Mouse (Mus musculus): ENCODE results near the gene Lpin2. TPM values are rescaled to one million over a fixed set of nuclear protein-coding genes. Genes with fewer than 3 reads are reported as not detected.

Gene Lpin2
- polyA plus RNA-seq, 1 experiment: 30.2 TPM

DNA sequence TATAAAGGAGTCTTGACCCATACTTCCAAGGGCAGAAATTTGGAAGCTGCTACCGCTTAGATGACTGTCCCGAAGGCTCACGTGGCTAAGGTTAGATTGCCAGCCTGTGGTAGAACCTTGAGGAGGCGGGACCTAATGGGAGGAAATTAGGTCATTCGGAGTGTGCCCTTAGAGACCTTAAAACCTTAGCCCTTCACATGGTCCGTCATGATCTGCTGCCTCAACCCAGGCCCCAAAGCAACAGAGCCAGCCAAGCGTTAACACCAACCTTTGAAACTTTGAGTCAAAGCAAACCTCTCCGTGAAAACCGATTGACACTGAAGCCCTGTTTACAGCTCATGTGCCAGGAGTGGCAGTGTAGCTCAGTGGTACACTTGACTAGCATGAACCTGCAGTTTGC lies 100.4 kb downstream of the Lpin2 start:
- no peak for DNase-seq
- H3K4me1 ChIP-seq (ENCODE audit: control insufficient read depth, insufficient read depth, low read length): no peaks in the 10 kb centered on the region
- H3K27me3 ChIP-seq (ENCODE audit: control insufficient read depth, insufficient read depth, low read length): no peaks in the 10 kb centered on the region
- 82% methylated on average over 9 of the region's 9 CpGs for WGBS
- no peak overlapping the region for H3K27ac ChIP-seq (ENCODE audit: insufficient read depth, low read length)
- TF ChIP-seq POLR2A (IDR thresholded peaks at IDR 0.05; ENCODE audit: borderline replicate concordance, insufficient read depth, low read length) (no peak), CTCF (IDR thresholded peaks at IDR 0.05; ENCODE audit: borderline replicate concordance, insufficient read depth, low read depth, low read length) (no peak)
- no peak overlapping the region for H3K4me3 ChIP-seq (replicated peaks; ENCODE audit: insufficient read depth, low read depth, low read length)

DNA sequence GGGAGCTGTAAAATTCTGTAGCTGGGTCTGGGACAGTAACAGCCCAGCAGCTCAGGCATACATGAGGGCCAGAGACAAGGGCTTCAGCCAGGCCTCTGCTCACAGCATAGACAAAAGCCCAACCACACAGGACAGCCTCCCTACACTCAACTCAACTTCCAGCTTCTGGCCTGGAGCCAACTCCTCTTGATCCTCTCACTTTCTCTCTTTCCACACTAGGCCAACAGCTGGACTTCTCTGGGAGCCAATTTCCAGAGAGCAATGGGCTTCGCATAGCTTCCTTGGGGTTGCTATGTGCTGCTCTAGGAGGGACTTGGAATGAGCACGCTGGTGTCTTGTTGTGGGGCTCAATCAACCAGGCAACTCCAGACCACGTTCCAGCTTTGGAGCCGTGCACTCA lies 100.9 kb downstream of the Lpin2 start:
- no peak for DNase-seq
- 16% methylated on average over 4 of the region's 4 CpGs for WGBS
- Histone ChIP-seq H3K27me3 (ENCODE audit: control insufficient read depth, insufficient read depth, low read length) (no peaks in the 10 kb centered on the region), H3K4me3 (replicated peaks; ENCODE audit: insufficient read depth, low read depth, low read length) (no peak overlapping the region), H3K27ac (ENCODE audit: insufficient read depth, low read length) (no peak overlapping the region), H3K4me1 (ENCODE audit: control insufficient read depth, insufficient read depth, low read length) (no peaks in the 10 kb centered on the region)
- TF ChIP-seq CTCF (IDR thresholded peaks at IDR 0.05; ENCODE audit: borderline replicate concordance, insufficient read depth, low read depth, low read length): no peak

GRCm38 (mm10) chr17:71284890-71285289 lies 102.5 kb downstream of the Lpin2 start:
- Histone ChIP-seq H3K4me1 (ENCODE audit: control insufficient read depth, insufficient read depth, low read length) (no peaks in the 10 kb centered on the region), H3K27me3 (ENCODE audit: control insufficient read depth, insufficient read depth, low read length) (no peaks in the 10 kb centered on the region), H3K27ac (ENCODE audit: insufficient read depth, low read length) (no peak overlapping the region), H3K4me3 (replicated peaks; ENCODE audit: insufficient read depth, low read depth, low read length) (no peak overlapping the region)
- no peak for TF ChIP-seq CTCF (IDR thresholded peaks at IDR 0.05; ENCODE audit: borderline replicate concordance, insufficient read depth, low read depth, low read length)
- no peak for TF ChIP-seq POLR2A (IDR thresholded peaks at IDR 0.05; ENCODE audit: borderline replicate concordance, insufficient read depth, low read length)
- 81% methylated on average over 6 of the region's 6 CpGs for WGBS
- no peak for DNase-seq

DNA sequence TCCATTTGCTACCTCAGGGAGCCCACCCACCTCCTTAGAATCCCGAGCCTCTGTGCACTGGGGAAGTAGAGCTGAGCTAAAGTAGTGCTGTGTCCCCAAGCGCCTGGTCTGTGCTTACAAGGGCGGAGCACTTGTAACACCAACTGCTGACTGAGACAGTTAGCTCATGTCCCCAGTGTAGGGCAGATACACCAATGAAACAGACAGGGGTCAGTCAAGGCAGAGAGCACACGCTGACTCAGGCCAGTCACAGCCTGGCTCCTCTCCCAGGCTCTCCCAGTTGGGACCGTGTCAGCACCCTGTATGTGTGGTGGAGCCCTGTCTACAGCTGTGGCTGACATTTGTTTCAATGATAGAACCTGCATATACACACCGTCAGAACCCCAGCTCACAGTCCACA lies 103.6 kb downstream of the Lpin2 start:
- Histone ChIP-seq H3K4me1 (ENCODE audit: control insufficient read depth, insufficient read depth, low read length) (no peaks in the 10 kb centered on the region), H3K27me3 (ENCODE audit: control insufficient read depth, insufficient read depth, low read length) (no peaks in the 10 kb centered on the region), H3K4me3 (replicated peaks; ENCODE audit: insufficient read depth, low read depth, low read length) (no peak overlapping the region), H3K27ac (ENCODE audit: insufficient read depth, low read length) (no peak overlapping the region)
- TF ChIP-seq CTCF (IDR thresholded peaks at IDR 0.05; ENCODE audit: borderline replicate concordance, insufficient read depth, low read depth, low read length) (no peak), POLR2A (IDR thresholded peaks at IDR 0.05; ENCODE audit: borderline replicate concordance, insufficient read depth, low read length) (no peak)
- DNase-seq: no peak
- WGBS: 62% methylated on average over 6 of the region's 6 CpGs

DNA sequence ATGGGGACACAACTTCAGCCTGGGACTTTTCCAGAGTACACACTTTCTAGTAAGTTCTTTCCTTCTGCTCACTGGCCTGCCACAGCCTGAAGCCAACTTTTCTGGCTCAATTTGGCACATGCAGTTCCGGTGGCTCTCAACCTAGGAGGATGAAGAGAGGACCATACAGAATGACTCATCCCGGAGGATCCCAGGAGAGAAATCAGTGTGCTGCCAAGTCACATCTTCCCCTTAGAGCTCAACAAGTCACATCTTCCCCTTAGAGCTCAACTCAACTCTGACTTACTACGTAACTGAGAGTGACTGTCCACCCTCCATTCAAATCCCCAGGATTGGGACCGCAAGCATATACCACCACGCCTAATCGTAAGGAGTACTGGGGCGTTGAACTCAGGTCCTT lies 105.2 kb downstream of the Lpin2 start:
- 74% methylated on average over 7 of the region's 7 CpGs for WGBS
- Histone ChIP-seq H3K27ac (ENCODE audit: insufficient read depth, low read length) (no peak overlapping the region), H3K27me3 (ENCODE audit: control insufficient read depth, insufficient read depth, low read length) (no peaks in the 10 kb centered on the region), H3K4me3 (replicated peaks; ENCODE audit: insufficient read depth, low read depth, low read length) (no peak overlapping the region), H3K4me1 (ENCODE audit: control insufficient read depth, insufficient read depth, low read length) (no peaks in the 10 kb centered on the region)
- no peak for DNase-seq
- no peak for TF ChIP-seq CTCF (IDR thresholded peaks at IDR 0.05; ENCODE audit: borderline replicate concordance, insufficient read depth, low read depth, low read length)
- no peak for TF ChIP-seq POLR2A (IDR thresholded peaks at IDR 0.05; ENCODE audit: borderline replicate concordance, insufficient read depth, low read length)

GRCm38 (mm10) chr17:71288145-71288758 lies 105.9 kb downstream of the Lpin2 start:
- no peak overlapping the region for H3K4me3 ChIP-seq (replicated peaks; ENCODE audit: insufficient read depth, low read depth, low read length)
- 94% methylated on average over 11 of the region's 11 CpGs for WGBS
- TF ChIP-seq POLR2A (IDR thresholded peaks at IDR 0.05; ENCODE audit: borderline replicate concordance, insufficient read depth, low read length) (no peak), CTCF (IDR thresholded peaks at IDR 0.05; ENCODE audit: borderline replicate concordance, insufficient read depth, low read depth, low read length) (no peak)
- H3K27me3 ChIP-seq (ENCODE audit: control insufficient read depth, insufficient read depth, low read length): no peaks in the 10 kb centered on the region
- no peak for DNase-seq
- no peak overlapping the region for H3K27ac ChIP-seq (ENCODE audit: insufficient read depth, low read length)
- no peaks in the 10 kb centered on the region for H3K4me1 ChIP-seq (ENCODE audit: control insufficient read depth, insufficient read depth, low read length)

DNA sequence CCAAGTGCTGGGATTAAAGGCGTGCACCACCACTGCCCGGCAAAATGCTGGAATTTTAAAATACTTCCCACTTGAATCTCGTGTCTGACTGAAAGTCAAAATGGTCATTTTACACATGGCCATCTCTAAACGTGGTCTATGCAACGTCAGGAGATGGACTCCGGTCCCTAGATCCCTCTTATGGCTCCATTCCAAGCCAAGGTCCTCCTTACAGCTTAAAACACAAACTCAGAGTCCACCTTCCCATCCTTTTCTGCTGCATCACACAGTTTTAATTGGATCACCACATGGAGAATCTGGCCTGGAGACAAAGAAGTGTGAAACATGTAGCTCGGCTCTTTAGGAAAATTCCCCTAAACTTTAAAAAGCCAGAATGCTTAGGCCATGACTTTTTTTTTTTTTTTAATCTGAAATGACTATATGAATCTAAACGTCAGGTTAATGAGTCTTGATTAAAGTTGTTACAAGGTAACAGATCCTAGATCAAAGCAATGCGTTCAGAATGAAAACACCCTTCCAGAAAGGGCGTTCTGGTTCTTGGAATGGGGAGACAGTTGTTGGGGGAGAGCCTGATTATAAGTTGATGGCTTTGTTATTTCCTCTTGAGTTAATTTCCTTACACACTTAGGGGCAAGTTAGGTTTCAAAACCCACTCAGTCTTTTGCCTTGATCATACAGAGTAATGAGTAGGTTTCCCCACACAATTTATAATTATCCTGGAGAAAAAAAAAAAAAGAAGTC lies 106.6 kb downstream of the Lpin2 start:
- no peaks in the 10 kb centered on the region for H3K27me3 ChIP-seq (ENCODE audit: control insufficient read depth, insufficient read depth, low read length)
- H3K4me3 ChIP-seq (replicated peaks; ENCODE audit: insufficient read depth, low read depth, low read length): no peak overlapping the region
- no peaks in the 10 kb centered on the region for H3K4me1 ChIP-seq (ENCODE audit: control insufficient read depth, insufficient read depth, low read length)
- no peak for TF ChIP-seq CTCF (IDR thresholded peaks at IDR 0.05; ENCODE audit: borderline replicate concordance, insufficient read depth, low read depth, low read length)
- TF ChIP-seq POLR2A (IDR thresholded peaks at IDR 0.05; ENCODE audit: borderline replicate concordance, insufficient read depth, low read length): no peak
- no peak overlapping the region for H3K27ac ChIP-seq (ENCODE audit: insufficient read depth, low read length)
- no peak for DNase-seq
- 82% methylated on average over 10 of the region's 10 CpGs for WGBS

DNA sequence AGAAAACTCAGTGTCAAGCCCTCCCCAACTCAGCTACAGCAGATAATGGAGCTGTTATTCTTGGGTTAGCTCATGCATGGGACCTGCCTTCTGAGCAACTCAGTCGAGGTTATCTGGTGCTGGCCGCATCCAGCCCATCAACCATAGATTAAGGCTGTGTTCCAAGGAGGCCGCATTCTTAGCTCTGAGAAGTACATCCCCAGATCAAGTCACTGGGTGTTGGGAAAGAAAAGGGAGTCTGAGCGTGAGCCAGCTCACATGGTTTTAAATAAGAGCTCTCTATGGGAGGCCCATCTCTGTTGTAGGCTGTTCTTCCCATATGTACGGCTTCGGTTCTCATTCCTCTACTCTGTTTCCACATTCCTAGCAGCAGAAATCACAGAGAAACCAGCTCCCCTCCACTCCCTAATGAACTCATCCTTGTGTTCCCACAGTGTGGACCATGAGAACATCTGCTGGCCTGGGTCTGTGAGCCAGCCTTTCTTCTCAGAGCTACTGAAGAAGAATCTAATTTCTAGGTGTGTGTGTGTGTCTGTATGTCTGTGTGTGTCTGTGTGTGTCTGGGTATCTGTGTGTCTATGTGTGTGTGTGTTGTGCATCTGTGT lies 107.3 kb downstream of the Lpin2 start:
- no peak for DNase-seq
- H3K4me3 ChIP-seq (replicated peaks; ENCODE audit: insufficient read depth, low read depth, low read length): no peak overlapping the region
- H3K27me3 ChIP-seq (ENCODE audit: control insufficient read depth, insufficient read depth, low read length): no peaks in the 10 kb centered on the region
- no peak overlapping the region for H3K27ac ChIP-seq (ENCODE audit: insufficient read depth, low read length)
- no peak for TF ChIP-seq CTCF (IDR thresholded peaks at IDR 0.05; ENCODE audit: borderline replicate concordance, insufficient read depth, low read depth, low read length)
- no peak for TF ChIP-seq POLR2A (IDR thresholded peaks at IDR 0.05; ENCODE audit: borderline replicate concordance, insufficient read depth, low read length)
- no peaks in the 10 kb centered on the region for H3K4me1 ChIP-seq (ENCODE audit: control insufficient read depth, insufficient read depth, low read length)
- 65% methylated on average over 6 of the region's 6 CpGs for WGBS
